Mouse (Mus musculus) urinary bladder, postnatal 4 days (tissue): Measurements from ENCODE around the gene Nrm.

ENCODE experiments used
- DNase-seq, 2 experiments: peaks; one replicate each; pipeline ENCODE4 v3.0.0; 2021 to 2022; ENCODE audit warnings: low spot score in 2 of 2

Nrm gene

GRCm38 (mm10) chr17:35866911-35867890 is 6.1 kb downstream of the Nrm start:
- no peak for DNase-seq

GRCm38 (mm10) chr17:35868165-35868820 is 7.2 kb downstream of the Nrm start:
- DNase-seq, result no peak

- no peak for DNase-seq
Observed at GRCm38 (mm10) chr17:35868961-35869345, 7.8 kb downstream of the Nrm start.

- no peak for DNase-seq
Observed at GRCm38 (mm10) chr17:35869346-35870067, 8.4 kb downstream of the Nrm start.

GRCm38 (mm10) chr17:35870151-35870883 is 9.2 kb downstream of the Nrm start:
- no peak for DNase-seq

- no peak for DNase-seq
Observed at GRCm38 (mm10) chr17:35870884-35871696, 10.0 kb downstream of the Nrm start.

GRCm38 (mm10) chr17:35873774-35874519 is 12.8 kb downstream of the Nrm start:
- DNase-seq, result peak; percentile 86 to 92

- DNase-seq, result no peak
Observed at GRCm38 (mm10) chr17:35874721-35875120, 13.6 kb downstream of the Nrm start.

- DNase-seq, result peak; percentile 88 to 95
Observed at GRCm38 (mm10) chr17:35879245-35880057, 18.3 kb downstream of the Nrm start, which contains the start of gene Dhx16. Gene Dhx16 (plus strand): TSS chr17:35879819.

GRCm38 (mm10) chr17:35882924-35883323 is 21.8 kb downstream of the Nrm start:
- DNase-seq, result no peak

GRCm38 (mm10) chr17:35883777-35884176 is 22.7 kb downstream of the Nrm start:
- DNase-seq, result no peak

- no peak for DNase-seq
Observed at GRCm38 (mm10) chr17:35887725-35888124, 26.6 kb downstream of the Nrm start.

- DNase-seq, result peak; percentile 84 to 90
Observed at GRCm38 (mm10) chr17:35896781-35897643, 35.9 kb downstream of the Nrm start, which contains the start of gene 2310061I04Rik. Gene 2310061I04Rik (minus strand): TSS chr17:35897431.

GRCm38 (mm10) chr17:35897644-35898573 is 36.8 kb downstream of the Nrm start:
- DNase-seq, result no peak

GRCm38 (mm10) chr17:35900636-35901035 is 39.5 kb downstream of the Nrm start:
- DNase-seq, result no peak

- DNase-seq, result no peak
Observed at GRCm38 (mm10) chr17:35903343-35903991, 42.3 kb downstream of the Nrm start.
